ENCODE assay signal across 8 mouse cellular contexts in genomic region chr13:49352581-49353159, GRCm38 (mm10). TPM values are rescaled to one million over a fixed set of nuclear protein-coding genes. Genes with fewer than 3 reads are reported as not detected.
DNase-seq lines count a peak whose midpoint lies in the region; ATAC-seq and TF ChIP-seq lines count a peak whose summit lies in the region.

No protein-coding gene starts in this region.

- ATAC-seq in lung, postnatal 0 days: peak; percentile 35; the same call in 1 of the 2 replicates
- peak; percentile 33; the same call in 1 of the 2 replicates for ATAC-seq in hindbrain, embryonic 15.5 days (ENCODE audit: low FRiP score, low read depth)
- no peak for ATAC-seq in inflammation-experienced regulatory T-cells, adult 6 months

- H3K9ac ChIP-seq in lung, postnatal 0 days (replicated peaks; ENCODE audit: low read depth): no peak overlapping the region
- H3K9ac ChIP-seq in hindbrain, embryonic 15.5 days: no peak overlapping the region

- H3K27me3 ChIP-seq in lung, postnatal 0 days (replicated peaks; ENCODE audit: insufficient read depth, low read length): no peaks in the 10 kb centered on the region
- H3K27me3 ChIP-seq in hindbrain, embryonic 15.5 days: no peaks in the 10 kb centered on the region
- H3K27me3 ChIP-seq in thymus, adult 2 months (ENCODE audit: control insufficient read depth, insufficient read depth, low read length): no peaks in the 10 kb centered on the region

- TF ChIP-seq POLR2A in thymus, adult 2 months (IDR thresholded peaks at IDR 0.05; ENCODE audit: control insufficient read depth, extremely low read depth, insufficient read depth, low read length, poor library complexity): no peak

- peaks cover 7% of the 10 kb centered on the region; the same call in 1 of the 2 replicates for H3K4me1 ChIP-seq in lung, postnatal 0 days (ENCODE audit: insufficient read depth, low read depth, low read length)
- H3K4me1 ChIP-seq in hindbrain, embryonic 15.5 days (replicated peaks): peaks cover 28% of the 10 kb centered on the region
- peaks cover 12% of the 10 kb centered on the region for H3K4me1 ChIP-seq in thymus, adult 2 months (replicated peaks; ENCODE audit: control insufficient read depth, insufficient read depth, low read length)

- 63% methylated on average over 3 of the region's 3 CpGs for WGBS in lung, postnatal 0 days
- WGBS in hindbrain, embryonic 15.5 days: 30% methylated on average over 3 of the region's 3 CpGs
- WGBS in thymus, adult 2 months: 50% methylated on average over 3 of the region's 3 CpGs

- no peak overlapping the region for H3K4me2 ChIP-seq in lung, postnatal 0 days (replicated peaks; ENCODE audit: low read depth, low read length)
- no peak overlapping the region for H3K4me2 ChIP-seq in hindbrain, embryonic 15.5 days

- H3K9me3 ChIP-seq in lung, postnatal 0 days (ENCODE audit: low read length): no peaks in the 10 kb centered on the region
- H3K9me3 ChIP-seq in hindbrain, embryonic 15.5 days: no peaks in the 10 kb centered on the region

- H3K36me3 ChIP-seq in lung, postnatal 0 days (ENCODE audit: insufficient read depth, low read length): no peaks in the 10 kb centered on the region
- H3K36me3 ChIP-seq in hindbrain, embryonic 15.5 days: peaks cover 7% of the 10 kb centered on the region; the same call in 1 of the 2 replicates
- H3K36me3 ChIP-seq in thymus, adult 2 months (ENCODE audit: control insufficient read depth, insufficient read depth, low read length): no peaks in the 10 kb centered on the region

- TF ChIP-seq CTCF in lung, postnatal 0 days (IDR thresholded peaks at IDR 0.05): no peak
- no peak for TF ChIP-seq CTCF in gastrocnemius, adult 2 months (IDR thresholded peaks at IDR 0.05)
- TF ChIP-seq CTCF in thymus, adult 2 months (IDR thresholded peaks at IDR 0.05; ENCODE audit: borderline replicate concordance, control insufficient read depth, extremely low read depth, insufficient read depth, low read length, poor library complexity): no peak

- no peak for TF ChIP-seq EP300 in lung, postnatal 0 days (IDR thresholded peaks at IDR 0.05)

- intact Hi-C loops in gastrocnemius, adult 2 months (cut with DNase I): no loop called here

- no peak overlapping the region for H3K4me3 ChIP-seq in lung, postnatal 0 days (ENCODE audit: low read depth, low read length)
- H3K4me3 ChIP-seq in gastrocnemius, adult 2 months: no peak overlapping the region
- no peak overlapping the region for H3K4me3 ChIP-seq in hindbrain, embryonic 15.5 days
- H3K4me3 ChIP-seq in thymus, adult 2 months (ENCODE audit: control insufficient read depth, insufficient read depth, low read length): no peak overlapping the region

- peak overlapping the region; percentile 40 for H3K27ac ChIP-seq in lung, postnatal 0 days (ENCODE audit: low read length)
- peak overlapping the region; percentile 63 for H3K27ac ChIP-seq in gastrocnemius, adult 2 months
- H3K27ac ChIP-seq in hindbrain, embryonic 15.5 days (replicated peaks): no peak overlapping the region
- no peak overlapping the region for H3K27ac ChIP-seq in thymus, adult 2 months (ENCODE audit: control insufficient read depth, insufficient read depth, low read length)

- DNase-seq in lung, postnatal 0 days (ENCODE audit: low spot score): no peak
- no peak for DNase-seq in lung, adult 18-20 months
- peak; percentile 72 for DNase-seq in gastrocnemius, adult 2 months
- peak; percentile 46 for DNase-seq in retina, postnatal 7 days (ENCODE audit: low read depth, low spot score)
- no peak for DNase-seq in spleen, adult 12 weeks (ENCODE audit: low spot score)
- DNase-seq in thymus, adult 2 months: no peak

RNA-seq across cellular contexts. Expression of gene Bicd2, which starts 11.3 kb away (rescaled TPM):
- 32.5 and 40.2 TPM in 2 replicates for polyA plus RNA-seq in lung, postnatal 0 days (2015; fragmentation: Nextera tagmentation; extraction: Ambion mirVana)
- 10 to 100 TPM; 26.0 to 28.5 TPM for total RNA-seq in gastrocnemius, adult 2 months (2021)
- polyA plus RNA-seq in hindbrain, embryonic 15.5 days (2015; fragmentation: Nextera tagmentation; extraction: Ambion mirVana): 28.7 and 28.9 TPM in 2 replicates
- 1 to 10 TPM; 5.8 to 7.1 (median 6.6) TPM for polyA plus RNA-seq in inflammation-experienced regulatory T-cells, adult 6 months (2017; shearing (Covaris generic))
- 47.8 and 51.1 TPM in 2 replicates for polyA plus RNA-seq in thymus, adult 2 months (2012; rRNA removed)

RNA-seq across cellular contexts. Expression of gene Fgd3, which starts 32.6 kb away (rescaled TPM):
- polyA plus RNA-seq in lung, postnatal 0 days (2015; fragmentation: Nextera tagmentation; extraction: Ambion mirVana): 0.37 and 0.56 TPM in 2 replicates
- 1 to 10 TPM in 1 of 2 experiments, under 1 TPM in 1; 0.97 to 1.1 TPM for total RNA-seq in gastrocnemius, adult 2 months (2021)
- 1.6 and 1.9 TPM in 2 replicates for polyA plus RNA-seq in hindbrain, embryonic 15.5 days (2015; fragmentation: Nextera tagmentation; extraction: Ambion mirVana)
- 10 to 100 TPM; 10.4 to 19.8 (median 16.3) TPM for polyA plus RNA-seq in inflammation-experienced regulatory T-cells, adult 6 months (2017; shearing (Covaris generic))
- 17.8 and 19.2 TPM in 2 replicates for polyA plus RNA-seq in thymus, adult 2 months (2012; rRNA removed)

Comparison
In these comparisons a context has a peak if more than half of its experiments do, and no peak if none do; other contexts are left out.
1. DNase-seq: peak in gastrocnemius, adult 2 months (single experiment) and retina, postnatal 7 days (single experiment); none in lung, postnatal 0 days (single experiment), lung, adult 18-20 months (0 of 2), spleen, adult 12 weeks (single experiment) and thymus, adult 2 months (single experiment).
2. H3K27ac ChIP-seq: peak in lung, postnatal 0 days (single experiment) and gastrocnemius, adult 2 months (single experiment); none in hindbrain, embryonic 15.5 days (single experiment) and thymus, adult 2 months (single experiment).